Mouse (Mus musculus) myocyte (in vitro differentiated cells): ENCODE measurements around the gene Plxna2.
A peak's percentile ranks its signal among the peaks of the same experiment; 100 is the strongest.

Experiments used
- MYOD1 ChIP-seq, 3 experiments: IDR thresholded peaks; one replicate each; pipeline ENCODE4 v1.6.1; 2011; ENCODE audit warnings: control low read depth in 2 of 3, low read depth in 2 of 3, mild to moderate bottlenecking in 2 of 3, moderate library complexity in 1 of 3; ENCODE audit not compliant: insufficient read length in 2 of 3, control insufficient read depth in 1 of 3
- POLR2A ChIP-seq: IDR thresholded peaks from one replicate; pipeline ENCODE4 v1.6.1; 2011; ENCODE audit warnings: low read depth, mild to moderate bottlenecking, control low read depth, moderate library complexity; ENCODE audit not compliant: insufficient read length
- TCF12 ChIP-seq: IDR thresholded peaks from one replicate; pipeline ENCODE4 v1.6.1; 2011; ENCODE audit warnings: mild to moderate bottlenecking, control low read depth; ENCODE audit not compliant: poor library complexity, insufficient read depth, severe bottlenecking
- USF1 ChIP-seq: IDR thresholded peaks from one replicate; pipeline ENCODE4 v1.6.1; 2011; ENCODE audit warnings: low read depth, mild to moderate bottlenecking, control low read depth, moderate library complexity

- TF ChIP-seq MYOD1 (IDR thresholded peaks at IDR 0.05; ENCODE audit: control insufficient read depth in 1 of 3, insufficient read length in 2 of 3, low read depth in 2 of 3) (peak in 1 of 3 experiments; percentile 33), POLR2A (no peak), TCF12 (no peak), USF1 (no peak)
Observed at GRCm38 (mm10) chr1:194703235-194703634, 85.2 kb downstream of the Plxna2 start.
